Mouse (Mus musculus) embryo, embryonic 10 days (tissue): ENCODE measurements around the gene Ppp1r16b.
"Not testable (repeated sequence)": the region's sequence is repeated elsewhere in the genome, so short reads cannot be mapped to it uniquely, and the experiment has no call there.

Experiments used
- DNase-seq: peaks from one replicate; pipeline ENCODE4 v3.0.0-alpha.2; 2015; ENCODE audit warnings: low spot score

Ppp1r16b gene

DNA sequence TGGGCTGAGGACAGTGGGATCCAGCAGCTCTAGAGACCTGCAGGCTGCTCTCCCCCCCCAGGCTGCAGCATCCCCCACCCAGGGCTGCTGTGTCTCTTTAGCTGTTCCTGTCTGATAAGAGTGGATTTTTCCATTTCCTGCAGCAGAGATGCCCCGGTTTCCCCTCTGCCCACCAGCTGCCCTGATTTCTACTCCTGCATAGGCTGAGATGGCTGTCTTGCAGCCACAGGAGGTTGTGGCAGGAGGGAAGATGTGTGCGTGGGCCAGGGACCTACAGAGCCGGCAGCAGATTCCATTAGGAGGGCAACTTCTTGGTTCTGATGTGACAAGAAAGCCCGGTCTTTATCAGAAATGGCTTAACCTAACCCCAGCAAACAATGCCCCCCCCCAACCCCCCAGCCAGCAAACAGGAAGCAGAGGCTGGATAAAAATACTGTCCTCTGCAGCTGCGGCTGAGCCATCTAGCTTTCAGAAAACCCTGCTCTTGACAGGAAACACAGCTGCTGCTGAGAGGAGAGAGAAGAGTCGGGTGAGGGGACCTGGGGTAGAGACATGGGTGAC is 57.9 kb downstream of the Ppp1r16b start:
- no peak for DNase-seq

GRCm38 (mm10) chr2:158723806-158724205 is 58.6 kb downstream of the Ppp1r16b start:
- no peak for DNase-seq

DNA sequence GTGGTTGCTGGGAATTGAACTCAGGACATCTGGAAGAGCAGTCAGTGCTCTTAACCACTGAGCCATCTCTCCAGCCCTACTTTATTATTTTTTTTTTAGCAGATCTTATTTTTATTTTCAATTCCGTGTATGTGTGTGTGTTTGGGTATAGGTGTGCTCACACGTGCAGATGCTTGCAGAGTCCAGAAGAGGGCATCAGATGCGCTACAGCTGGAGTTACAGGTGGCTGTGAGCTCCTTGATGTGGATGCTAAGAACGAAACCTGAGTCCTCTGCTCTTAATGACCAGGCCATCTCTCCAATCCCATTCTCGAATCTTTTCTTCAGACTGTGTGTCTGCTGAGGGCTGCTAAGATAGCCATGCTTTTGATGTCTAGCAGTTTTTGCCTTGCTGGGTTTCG is 61.1 kb downstream of the Ppp1r16b start:
- no peak for DNase-seq

- peak; percentile 34 for DNase-seq
Measured at GRCm38 (mm10) chr2:158728061-158728815, 63.0 kb downstream of the Ppp1r16b start.

- no peak for DNase-seq
Measured at GRCm38 (mm10) chr2:158730896-158731295, 65.7 kb downstream of the Ppp1r16b start.

DNA sequence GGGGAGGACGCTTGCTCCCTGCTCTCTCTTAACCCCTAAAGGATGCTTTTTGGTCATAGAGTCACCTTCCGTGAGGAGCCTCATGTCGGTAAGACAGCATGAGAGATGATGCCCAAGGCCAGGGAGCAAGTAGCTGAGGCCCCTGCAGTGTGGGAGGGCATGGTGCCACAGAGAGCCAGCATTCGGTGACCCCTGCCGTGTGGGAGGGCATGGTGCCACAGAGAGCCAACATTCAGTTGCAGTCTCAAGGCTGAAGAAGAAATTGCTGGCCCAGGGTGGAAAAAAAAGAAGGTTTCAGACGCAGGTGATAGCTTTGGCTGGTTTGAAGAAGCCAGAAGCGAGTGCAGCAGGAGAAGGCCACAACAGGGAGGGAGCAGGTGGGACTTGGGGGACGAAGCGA is 67.3 kb downstream of the Ppp1r16b start:
- DNase-seq: no peak

DNA sequence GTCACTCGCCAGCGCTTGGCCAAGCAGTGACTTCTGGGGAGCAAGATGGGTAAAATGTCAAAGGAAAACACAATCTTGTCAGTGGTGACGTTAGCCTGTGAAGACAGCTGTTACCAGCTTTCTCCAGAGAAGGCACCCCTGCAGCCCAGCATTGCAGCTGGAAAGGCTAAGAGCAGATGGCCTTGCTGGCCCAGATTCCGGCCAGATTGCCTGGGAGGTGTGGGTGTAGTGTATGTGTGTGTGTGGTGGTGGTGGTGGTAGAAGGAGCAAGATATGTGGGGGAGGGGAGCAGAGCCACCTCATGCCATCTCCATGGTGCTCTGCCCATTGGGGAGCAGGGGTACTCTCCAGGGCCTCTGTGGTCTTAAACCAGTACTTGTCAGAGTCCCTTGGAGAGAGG is 67.9 kb downstream of the Ppp1r16b start:
- DNase-seq: no peak

- no peak for DNase-seq
Measured at GRCm38 (mm10) chr2:158733914-158734313, 68.7 kb downstream of the Ppp1r16b start.

DNA sequence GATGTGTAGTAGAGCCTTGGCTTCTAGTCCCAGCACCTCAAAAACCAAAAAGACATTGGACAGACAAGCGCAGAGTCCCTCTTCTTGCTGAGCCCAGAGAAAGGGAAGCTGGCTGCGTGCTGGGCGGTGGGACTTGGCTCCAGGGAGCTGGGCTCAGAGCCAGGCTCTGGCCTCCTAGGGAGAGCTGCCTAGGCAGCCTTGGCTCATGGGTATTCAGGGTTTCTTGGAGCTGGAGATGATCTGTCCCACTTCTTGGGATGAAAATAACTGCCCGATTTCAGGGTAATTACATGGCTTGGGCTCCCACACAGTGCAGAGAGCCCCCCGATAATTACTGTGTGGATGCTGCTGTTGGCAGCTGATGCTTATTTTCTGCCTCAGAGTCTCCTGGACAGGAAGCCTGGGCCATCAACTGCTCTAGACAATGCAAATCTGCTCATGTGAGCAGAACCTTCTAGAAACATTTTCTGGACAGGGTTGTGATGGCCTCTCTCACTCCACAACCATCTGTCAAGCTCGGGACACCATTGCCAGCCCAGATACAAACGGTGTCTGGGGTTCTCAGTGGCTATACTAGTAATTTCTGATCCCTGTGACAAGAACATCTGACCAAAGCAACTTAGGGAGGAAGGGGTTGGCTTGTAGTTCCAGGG is 69.4 kb downstream of the Ppp1r16b start:
- DNase-seq: no peak

DNA sequence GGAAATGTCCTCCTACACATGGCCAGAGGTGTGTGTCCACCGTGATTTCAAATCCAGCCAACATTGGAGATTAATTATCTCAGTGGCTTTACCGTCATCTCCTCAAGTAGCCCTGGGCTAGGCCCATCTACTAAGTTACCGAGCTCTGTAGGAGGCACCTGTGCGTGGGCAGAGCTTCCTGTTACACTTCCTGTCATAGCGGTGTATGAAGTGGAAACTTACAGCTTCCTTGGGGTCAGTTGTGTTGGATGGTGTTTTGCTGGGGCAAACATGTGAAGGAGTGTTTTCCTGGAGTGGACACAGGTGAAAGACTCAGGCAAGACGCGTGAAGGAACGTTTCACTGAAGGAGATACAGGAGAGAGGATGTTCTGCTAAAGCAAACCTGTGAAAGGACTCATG is 70.1 kb downstream of the Ppp1r16b start:
- no peak for DNase-seq

DNA sequence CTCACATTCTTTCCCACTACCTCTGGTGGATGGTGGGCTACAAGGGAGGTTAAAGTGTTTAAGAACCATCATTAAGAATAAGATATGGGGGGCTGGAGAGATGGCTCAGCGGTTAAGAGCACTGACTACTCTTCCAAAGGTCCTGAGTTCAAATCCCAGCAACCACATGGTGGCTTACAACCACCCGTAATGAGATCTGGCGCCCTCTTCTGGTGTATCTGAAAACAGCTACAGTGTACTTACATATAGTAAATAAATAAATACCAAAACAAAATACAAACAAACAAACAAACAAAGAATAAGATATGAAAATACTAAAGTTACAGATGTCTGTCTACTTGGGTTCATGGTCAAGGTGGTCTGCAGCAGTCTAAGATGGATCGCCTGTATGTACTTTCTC is 71.0 kb downstream of the Ppp1r16b start:
- not testable (repeated sequence) for DNase-seq

DNA sequence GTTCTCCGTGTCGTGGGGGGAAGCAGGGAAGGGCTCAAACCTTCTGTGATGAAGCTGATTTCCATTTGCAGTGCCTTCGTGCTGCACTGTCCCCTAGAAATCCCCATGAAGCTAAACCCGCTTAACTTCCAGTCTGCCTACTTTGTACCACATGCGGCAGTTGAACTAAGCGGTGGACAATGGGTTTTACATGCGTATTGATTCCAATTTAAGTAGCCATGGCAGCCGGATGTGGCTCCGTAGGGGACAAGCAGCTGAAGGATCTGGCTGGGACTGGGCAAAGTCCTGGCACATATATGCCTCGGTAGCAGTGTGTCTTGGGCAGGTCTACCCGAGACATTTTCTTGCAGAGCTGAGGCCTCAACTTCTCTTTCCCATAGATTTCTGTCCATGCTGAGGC is 73.4 kb downstream of the Ppp1r16b start:
- no peak for DNase-seq

DNA sequence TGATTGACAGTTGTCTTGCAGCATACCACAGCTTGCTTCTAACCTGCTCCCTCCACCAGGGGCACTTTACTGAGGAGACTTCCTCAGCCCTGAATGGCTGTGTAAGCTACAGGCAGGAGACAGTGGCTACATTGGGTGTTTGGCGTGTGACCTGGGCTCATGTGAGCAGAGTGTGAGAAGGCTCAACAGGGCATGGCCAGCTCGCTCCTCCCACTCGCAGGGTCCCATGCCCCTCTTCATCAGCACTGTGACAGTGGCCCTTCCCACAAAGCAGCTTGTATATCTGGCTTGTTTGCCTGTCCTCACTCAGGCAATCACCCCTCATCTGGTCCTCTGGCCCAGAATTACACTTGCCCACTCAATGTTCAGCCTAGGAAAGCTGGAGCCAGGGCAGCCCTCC is 73.9 kb downstream of the Ppp1r16b start:
- DNase-seq: no peak

DNA sequence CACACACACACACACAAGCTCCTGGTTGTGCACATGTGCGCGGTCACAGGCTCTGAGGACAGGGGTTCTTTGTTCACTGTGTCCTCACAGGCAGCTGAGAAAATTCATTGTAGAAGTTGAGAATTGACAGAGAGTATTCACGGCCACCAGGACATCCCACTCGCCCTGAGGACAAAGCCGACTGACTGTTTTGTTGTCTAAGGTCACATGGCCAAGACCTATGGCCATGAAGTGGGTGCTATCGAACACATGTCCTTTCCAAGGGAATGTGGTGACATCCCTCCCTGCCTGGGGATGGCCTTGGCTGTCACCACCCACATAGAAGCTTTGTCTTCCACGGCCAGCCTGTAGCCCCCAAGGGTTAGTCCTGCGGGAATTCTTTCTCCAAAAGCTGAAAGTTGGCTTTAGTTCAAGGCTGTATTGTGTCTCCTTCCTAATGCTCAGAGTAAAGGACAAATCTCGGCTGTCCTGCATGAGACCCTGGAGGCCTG is 75.9 kb downstream of the Ppp1r16b start:
- DNase-seq: no peak

DNA sequence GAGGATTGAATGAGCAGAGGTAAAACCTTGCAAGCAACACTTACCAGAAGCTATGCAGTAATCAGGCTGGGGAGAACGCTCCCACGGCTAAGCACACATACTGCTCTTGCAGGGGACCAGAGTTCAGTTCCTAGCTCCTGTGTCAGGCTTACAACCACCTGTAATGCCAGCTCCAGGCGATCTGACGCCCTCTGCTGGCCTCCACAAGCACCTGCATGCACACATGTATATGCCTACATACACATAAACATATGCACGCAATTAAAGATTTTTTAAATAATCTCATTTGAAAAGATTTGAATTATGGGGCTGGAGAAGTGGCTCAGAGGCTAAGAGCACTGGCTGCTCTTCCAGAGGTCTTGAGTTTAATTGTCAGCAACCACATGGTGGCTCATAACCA is 77.2 kb downstream of the Ppp1r16b start:
- no peak for DNase-seq

DNA sequence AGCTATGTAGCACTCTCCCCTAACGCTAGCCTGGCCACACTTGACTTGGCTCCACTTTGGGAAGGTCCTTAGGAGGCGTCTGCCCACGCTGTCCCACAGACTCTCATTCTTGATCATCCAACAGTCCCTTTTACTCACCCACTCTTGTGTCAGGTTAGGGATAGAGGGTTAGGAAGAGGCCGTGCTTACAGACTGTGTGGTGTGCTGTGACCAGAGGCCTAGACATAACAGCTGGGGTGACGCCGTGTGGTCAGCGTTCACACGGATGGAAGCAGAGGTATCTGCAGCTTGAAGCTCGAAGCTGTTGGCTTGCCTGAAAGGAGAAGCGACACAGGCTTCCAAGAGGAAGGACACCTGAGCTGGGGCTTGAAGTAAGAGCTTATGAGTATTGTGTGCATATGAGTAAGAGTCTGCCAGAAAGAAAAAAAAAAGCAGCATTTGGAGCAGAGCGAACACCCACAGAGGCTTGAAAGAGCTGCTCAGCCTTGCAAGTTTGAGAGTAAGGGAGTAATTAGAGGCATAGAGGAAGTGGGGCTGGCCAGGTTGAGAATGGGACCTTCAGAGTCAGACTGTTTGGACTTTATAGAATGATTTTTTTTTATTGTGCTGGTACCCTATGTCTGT is 78.4 kb downstream of the Ppp1r16b start:
- no peak for DNase-seq

- peak; percentile 75 for DNase-seq
Measured at GRCm38 (mm10) chr2:158745049-158745482, 79.9 kb downstream of the Ppp1r16b start.

DNA sequence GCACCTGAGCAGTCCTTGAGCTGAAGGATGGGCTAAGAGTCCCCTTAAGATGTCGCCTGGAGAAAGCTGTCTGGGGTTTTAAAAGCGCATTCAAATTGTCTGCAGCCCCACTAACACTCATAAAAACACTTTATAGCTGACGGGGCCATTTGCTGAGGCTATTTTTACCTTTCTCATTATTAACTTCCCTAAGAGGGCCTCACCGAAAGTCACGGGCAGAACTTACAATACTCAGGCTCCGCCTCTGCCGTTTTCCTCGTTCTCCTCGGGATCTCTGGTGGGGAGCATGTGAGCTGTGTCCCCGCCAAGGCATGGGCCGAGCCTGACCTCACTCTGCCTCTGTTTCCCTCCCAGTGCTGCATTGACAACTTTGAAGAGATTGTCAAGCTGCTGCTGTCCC is 81.0 kb downstream of the Ppp1r16b start:
- DNase-seq: no peak

GRCm38 (mm10) chr2:158749366-158749765 is 84.2 kb downstream of the Ppp1r16b start:
- no peak for DNase-seq

- no peak for DNase-seq
Measured at GRCm38 (mm10) chr2:158760231-158760630, 95.0 kb downstream of the Ppp1r16b start.

DNA sequence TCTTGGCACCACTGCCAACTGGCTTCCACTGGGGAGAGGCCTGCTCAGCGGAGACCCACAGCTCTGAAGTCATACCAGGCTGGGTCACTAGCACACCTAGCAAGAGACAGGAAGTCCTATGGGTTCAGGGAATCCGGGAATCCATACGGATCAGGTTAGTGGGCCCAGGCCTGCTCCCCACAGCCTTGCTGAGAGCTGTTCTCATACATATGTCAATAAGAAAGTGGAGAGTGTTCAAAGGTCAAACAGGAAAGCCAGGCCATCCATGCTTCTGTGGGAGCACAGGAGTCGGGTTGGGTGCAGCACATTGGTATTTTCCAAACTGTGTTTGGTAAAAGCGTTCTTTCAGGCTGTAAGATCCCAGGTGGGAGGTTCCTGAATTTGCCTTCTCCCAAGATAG is 97.1 kb downstream of the Ppp1r16b start:
- DNase-seq: no peak

DNA sequence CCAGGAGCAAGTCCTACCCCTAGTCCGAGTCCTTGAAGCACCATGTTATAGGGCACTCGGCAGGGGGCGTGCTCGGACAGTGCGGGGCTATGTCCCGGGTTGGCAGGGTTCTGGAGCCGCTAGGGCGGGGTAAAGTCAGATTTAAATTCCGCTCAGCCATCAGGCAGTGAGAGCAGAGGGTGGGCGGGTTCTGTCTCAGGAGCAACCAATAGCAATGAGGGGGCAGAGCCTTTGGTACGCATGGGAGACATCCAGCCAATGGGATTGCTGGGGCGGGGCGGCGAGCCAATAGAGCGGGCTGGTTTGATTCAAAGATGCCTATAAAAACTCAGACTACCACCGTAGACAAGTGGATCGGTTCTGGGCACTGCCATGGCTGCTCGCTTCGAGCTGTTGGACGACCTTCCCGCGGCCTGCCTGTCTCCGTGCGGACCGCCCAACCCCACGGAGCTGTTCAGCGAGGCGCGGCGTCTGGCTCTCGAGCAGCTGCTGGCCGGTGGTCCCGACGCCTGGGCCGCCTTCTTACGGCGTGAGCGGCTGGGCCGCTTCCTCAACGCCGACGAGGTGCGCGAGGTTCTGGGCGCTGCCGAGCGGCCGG is 102.6 kb downstream of the Ppp1r16b start, which contains the start of gene Fam83d:
Gene Fam83d (plus strand): TSS at position 352 of the 598 bp plus-strand sequence.
- peak; percentile 98 for DNase-seq
